In genomic region chr9:18744639-18745038, GRCm38 (mm10) we compare ENCODE assay signal across 9 mouse cellular contexts. TPM values are rescaled to one million over a fixed set of nuclear protein-coding genes. Genes with fewer than 3 reads are reported as not detected.
A peak's percentile ranks its signal among the peaks of the same experiment; 100 is the strongest.
DNase-seq lines count a peak whose midpoint lies in the region; ATAC-seq and TF ChIP-seq lines count a peak whose summit lies in the region.
"Had no signal": no experiment of that assay in that cellular context is flagged by ENCODE, and none has a peak within 500 bp of the region (broad histone marks: within the 10 kb centered on the region; RNA-seq: fewer than 3 reads in every experiment).

No protein-coding gene starts in this region.

- POLR2A ChIA-PET in Patski (lab: Charles Lee) = no interaction called here

- TF ChIP-seq CTCF in left cerebral cortex, adult 2 months (IDR thresholded peaks at IDR 0.05) = peak; percentile 46
- peak; percentile 43 for TF ChIP-seq CTCF in Patski (IDR thresholded peaks at IDR 0.05)

- CTCF ChIA-PET in Patski (lab: Charles Lee) = interaction anchor here (1.4 kb wide), 1 partner anchor 16 kb away, joined by 3 read pairs; no protein-coding TSS in a partner anchor

- no peak for ATAC-seq in Patski
- ATAC-seq in forebrain, embryonic 15.5 days (replicated peaks) = peak; percentile 73
- ATAC-seq in midbrain, embryonic 16.5 days = peak; percentile 60
- no peak for ATAC-seq in monocyte, adult 5-6 weeks (replicated peaks; ENCODE audit: insufficient number of reproducible peaks, low FRiP score, low TSS enrichment, poor library complexity, severe bottlenecking)
- no peak for ATAC-seq in activated CD4-positive, CD25-positive, alpha-beta regulatory T cell, adult 4 months

- H3K27me3 ChIP-seq in Patski = no peaks in the 10 kb centered on the region
- no peaks in the 10 kb centered on the region for H3K27me3 ChIP-seq in forebrain, embryonic 15.5 days
- no peaks in the 10 kb centered on the region for H3K27me3 ChIP-seq in midbrain, embryonic 16.5 days (ENCODE audit: control insufficient read depth, insufficient read depth, low read depth, low read length)

- WGBS in forebrain, embryonic 15.5 days = 21% methylated on average over 5 of the region's 5 CpGs
- 23% methylated on average over 5 of the region's 5 CpGs for WGBS in midbrain, embryonic 16.5 days

- H3K36me3 ChIP-seq in forebrain, embryonic 15.5 days = no peaks in the 10 kb centered on the region
- no peaks in the 10 kb centered on the region for H3K36me3 ChIP-seq in midbrain, embryonic 16.5 days (ENCODE audit: control insufficient read depth, insufficient read depth, low read length)

- H3K4me1 ChIP-seq in forebrain, embryonic 15.5 days = no peaks in the 10 kb centered on the region
- H3K4me1 ChIP-seq in midbrain, embryonic 16.5 days (ENCODE audit: control insufficient read depth, insufficient read depth, low read length) = no peaks in the 10 kb centered on the region

- H3K4me2 ChIP-seq in forebrain, embryonic 15.5 days (replicated peaks) = no peak overlapping the region
- no peak overlapping the region for H3K4me2 ChIP-seq in midbrain, embryonic 16.5 days (ENCODE audit: low read length)

- intact Hi-C loops in left cerebral cortex, adult 2 months (cut with DNase I) = loop anchor here (2.0 kb wide), 1 partner anchor 236 kb away; no protein-coding TSS in a partner anchor
- intact Hi-C loops in left cerebral cortex, postnatal 36 days (cut with DNase I) = no loop called here

- in situ Hi-C loops in Patski (cut with MboI; ENCODE audit: low pct_unique_long_range_greater_than_20kb) = loop anchor here (25.0 kb wide), 2 partner anchors 232 to 407 kb away; no protein-coding TSS in a partner anchor

- no peaks in the 10 kb centered on the region for H3K9me3 ChIP-seq in forebrain, embryonic 15.5 days
- no peaks in the 10 kb centered on the region for H3K9me3 ChIP-seq in midbrain, embryonic 16.5 days (replicated peaks; ENCODE audit: control insufficient read depth, low read length, poor library complexity, severe bottlenecking)

- DNase-seq in left cerebral cortex, adult 2 months (ENCODE audit: extremely low spot score in 1 of 2, low spot score in 2 of 2) = no peak
- no peak for DNase-seq in left cerebral cortex, postnatal 36 days (ENCODE audit: low spot score in 2 of 2)
- DNase-seq in Patski (ENCODE audit: low read depth, low spot score) = no peak
- DNase-seq in right cerebral cortex, postnatal 10 days (ENCODE audit: low spot score in 2 of 2) = no peak

- H3K4me3 ChIP-seq in left cerebral cortex, adult 2 months = no peak overlapping the region
- H3K4me3 ChIP-seq in forebrain, embryonic 15.5 days = no peak overlapping the region
- no peak overlapping the region for H3K4me3 ChIP-seq in midbrain, embryonic 16.5 days (ENCODE audit: low read depth, low read length)

- no peak overlapping the region for H3K27ac ChIP-seq in left cerebral cortex, adult 2 months
- H3K27ac ChIP-seq in forebrain, embryonic 15.5 days (replicated peaks) = no peak overlapping the region
- H3K27ac ChIP-seq in midbrain, embryonic 16.5 days (ENCODE audit: low read length) = no peak overlapping the region

- H3K9ac ChIP-seq in forebrain, embryonic 15.5 days (replicated peaks) = no peak overlapping the region
- no peak overlapping the region for H3K9ac ChIP-seq in midbrain, embryonic 16.5 days (ENCODE audit: low read depth, low read length)

RNA-seq across cellular contexts. Expression of gene Olfr24, which starts 19.2 kb away (rescaled TPM):
- total RNA-seq in left cerebral cortex, adult 2 months (2021) = not detected
- not detected for total RNA-seq in left cerebral cortex, postnatal 36 days (2021)
- polyA plus RNA-seq in Patski (2021) = not detected
- 0.05 TPM in 1 of 2 replicates, not detected in the other for polyA plus RNA-seq in forebrain, embryonic 15.5 days (2015; fragmentation: Nextera tagmentation; extraction: Ambion mirVana)
- not detected in 2 replicates for polyA plus RNA-seq in midbrain, embryonic 16.5 days (2015; fragmentation: Nextera tagmentation; extraction: Ambion mirVana)
- total RNA-seq in monocyte, adult 5-6 weeks (2017) = not detected in 3 replicates
- under 1 TPM in 1 of 2 experiments, not detected in 1; 0.21 TPM for polyA plus RNA-seq in activated CD4-positive, CD25-positive, alpha-beta regulatory T cell, adult 4 months (2017; shearing (Covaris generic))
- total RNA-seq: heart, postnatal 10 days had no signal

Comparison
In these comparisons a context has a peak if more than half of its experiments do, and no peak if none do; other contexts are left out.
1. ATAC-seq: peak in forebrain, embryonic 15.5 days (single experiment) and midbrain, embryonic 16.5 days (single experiment); none in Patski (single experiment), monocyte, adult 5-6 weeks (single experiment) and activated CD4-positive, CD25-positive, alpha-beta regulatory T cell, adult 4 months (single experiment).